Mouse (Mus musculus) heart, embryonic 10.5 days (tissue): Measurements from ENCODE around the gene Rab11fip4. TPM values are rescaled to one million over a fixed set of nuclear protein-coding genes. Genes with fewer than 3 reads are reported as not detected.
A peak's percentile ranks its signal among the peaks of the same experiment; 100 is the strongest.

Experiments used
- DNase-seq: peaks from one replicate; pipeline ENCODE4 v3.0.0-alpha.2; 2017; ENCODE audit warnings: low spot score
- H3K27ac ChIP-seq: fragments of 300-500 bp; sonication (generic); 2 replicates; pipeline ENCODE4 v1.5.1; 2016; ENCODE audit warnings: mild to moderate bottlenecking
- H3K27me3 ChIP-seq: fragments of 300-500 bp; sonication (generic); 2 replicates; pipeline ENCODE4 v1.6.1; 2016; ENCODE audit warnings: mild to moderate bottlenecking; ENCODE audit not compliant: poor library complexity, insufficient read depth, severe bottlenecking
- H3K36me3 ChIP-seq: fragments of 300-500 bp; sonication (generic); 2 replicates; pipeline ENCODE4 v1.6.1; 2016; ENCODE audit warnings: mild to moderate bottlenecking, moderate library complexity
- H3K4me1 ChIP-seq: fragments of 300-500 bp; sonication (generic); 2 replicates; pipeline ENCODE4 v1.6.1; 2016; ENCODE audit warnings: mild to moderate bottlenecking
- H3K4me3 ChIP-seq: fragments of 300-500 bp; sonication (generic); 2 replicates; pipeline ENCODE4 v1.5.1; 2016; ENCODE audit warnings: mild to moderate bottlenecking, moderate library complexity
- H3K9me3 ChIP-seq: fragments of 300-500 bp; sonication (generic); 2 replicates; pipeline ENCODE4 v1.6.1; 2016; ENCODE audit warnings: mild to moderate bottlenecking, moderate library complexity
- WGBS: fragments of 180-500 bp; shearing (Covaris S2); methylation state at CpG from one replicate; pipeline ENCODE4 v1.1.7; 2016; 5-methylcytosine and 5-hydroxymethylcytosine counted together
- polyA plus RNA-seq: library from polyadenylated mRNA; unstranded; fragments of >200 nt; fragmentation: Nextera tagmentation; extraction: Ambion mirVana; gene quantifications from 2 replicates; pipeline ENCODE4 v1.2.1, GENCODE M21; 2016

The Rab11fip4 gene
- polyA plus RNA-seq, 1 experiment from 2014 or later, result 3.5 TPM

- peaks cover 43% of the 10 kb centered on the region for H3K4me1 ChIP-seq
- no peak overlapping the region for H3K27ac ChIP-seq
- no peaks in the 10 kb centered on the region for H3K36me3 ChIP-seq
- whole genome bisulfite sequencing, result 60% methylated on average over 8 of the region's 8 CpGs
- DNase-seq, result no peak
- no peaks in the 10 kb centered on the region for H3K9me3 ChIP-seq
- H3K27me3 ChIP-seq, result peaks cover 68% of the 10 kb centered on the region
- H3K4me3 ChIP-seq, result no peak overlapping the region
These were observed 56.1 kb downstream of the Rab11fip4 start for GRCm38 (mm10) chr11:79647071-79647501.

- Histone ChIP-seq H3K4me1 (peaks cover 42% of the 10 kb centered on the region), H3K27me3 (peaks cover 68% of the 10 kb centered on the region), H3K4me3 (no peak overlapping the region), H3K9me3 (no peaks in the 10 kb centered on the region), H3K36me3 (no peaks in the 10 kb centered on the region), H3K27ac (peak overlapping the region; percentile 62)
- WGBS, result 45% methylated on average over 5 of the region's 5 CpGs
- no peak for DNase-seq
These were observed 59.4 kb downstream of the Rab11fip4 start for GRCm38 (mm10) chr11:79650359-79650835.

GRCm38 (mm10) chr11:79652257-79652656 is 61.2 kb downstream of the Rab11fip4 start:
- Histone ChIP-seq H3K4me3 (no peak overlapping the region), H3K27me3 (peaks cover 50% of the 10 kb centered on the region), H3K36me3 (no peaks in the 10 kb centered on the region), H3K4me1 (peaks cover 30% of the 10 kb centered on the region), H3K9me3 (no peaks in the 10 kb centered on the region), H3K27ac (no peak overlapping the region)
- 71% methylated on average over 9 of the region's 9 CpGs for WGBS
- no peak for DNase-seq

- 83% methylated on average over 20 of the region's 20 CpGs for WGBS
- Histone ChIP-seq H3K27ac (no peak overlapping the region), H3K4me1 (peaks cover 24% of the 10 kb centered on the region; the same call in 1 of the 2 replicates), H3K9me3 (no peaks in the 10 kb centered on the region), H3K27me3 (peaks cover 42% of the 10 kb centered on the region), H3K4me3 (no peak overlapping the region), H3K36me3 (no peaks in the 10 kb centered on the region)
- no peak for DNase-seq
These were observed 62.0 kb downstream of the Rab11fip4 start for GRCm38 (mm10) chr11:79652921-79653575.

GRCm38 (mm10) chr11:79654407-79654831 is 63.4 kb downstream of the Rab11fip4 start:
- H3K27ac ChIP-seq, result no peak overlapping the region
- no peaks in the 10 kb centered on the region for H3K9me3 ChIP-seq
- DNase-seq, result no peak
- H3K27me3 ChIP-seq, result peaks cover 43% of the 10 kb centered on the region
- H3K4me1 ChIP-seq, result peaks cover 19% of the 10 kb centered on the region; the same call in 1 of the 2 replicates
- no peaks in the 10 kb centered on the region for H3K36me3 ChIP-seq
- H3K4me3 ChIP-seq, result no peak overlapping the region
- 72% methylated on average over 4 of the region's 4 CpGs for WGBS

- H3K9me3 ChIP-seq, result no peaks in the 10 kb centered on the region
- 89% methylated on average over 7 of the region's 7 CpGs for WGBS
- peaks cover 44% of the 10 kb centered on the region for H3K27me3 ChIP-seq
- no peak for DNase-seq
- no peak overlapping the region for H3K27ac ChIP-seq
- no peak overlapping the region for H3K4me3 ChIP-seq
- H3K4me1 ChIP-seq, result peaks cover 17% of the 10 kb centered on the region
- no peaks in the 10 kb centered on the region for H3K36me3 ChIP-seq
These were observed 64.6 kb downstream of the Rab11fip4 start for GRCm38 (mm10) chr11:79655592-79655991.

GRCm38 (mm10) chr11:79656491-79656890 is 65.5 kb downstream of the Rab11fip4 start:
- no peak overlapping the region for H3K4me3 ChIP-seq
- H3K27me3 ChIP-seq, result peaks cover 45% of the 10 kb centered on the region
- H3K27ac ChIP-seq, result no peak overlapping the region
- H3K36me3 ChIP-seq, result no peaks in the 10 kb centered on the region
- H3K9me3 ChIP-seq, result no peaks in the 10 kb centered on the region
- 86% methylated on average over 1 of the region's 1 CpGs for WGBS
- no peak for DNase-seq
- peaks cover 25% of the 10 kb centered on the region for H3K4me1 ChIP-seq

- Histone ChIP-seq H3K4me1 (peaks cover 30% of the 10 kb centered on the region), H3K36me3 (no peaks in the 10 kb centered on the region), H3K27ac (no peak overlapping the region), H3K4me3 (no peak overlapping the region), H3K9me3 (no peaks in the 10 kb centered on the region), H3K27me3 (peaks cover 46% of the 10 kb centered on the region)
- 73% methylated on average over 5 of the region's 5 CpGs for WGBS
- DNase-seq, result no peak
These were observed 66.0 kb downstream of the Rab11fip4 start for GRCm38 (mm10) chr11:79657053-79657452.

- no peak for DNase-seq
- peaks cover 47% of the 10 kb centered on the region for H3K27me3 ChIP-seq
These were observed 67.3 kb downstream of the Rab11fip4 start for GRCm38 (mm10) chr11:79658205-79658825.

GRCm38 (mm10) chr11:79660361-79661205 is 69.6 kb downstream of the Rab11fip4 start:
- H3K27ac ChIP-seq, result peak overlapping the region; percentile 82
- H3K27me3 ChIP-seq, result peaks cover 50% of the 10 kb centered on the region
- H3K4me1 ChIP-seq, result peaks cover 29% of the 10 kb centered on the region
- WGBS, result 1% methylated on average over 63 of the region's 69 CpGs
- H3K9me3 ChIP-seq, result no peaks in the 10 kb centered on the region
- H3K36me3 ChIP-seq, result no peaks in the 10 kb centered on the region
- peak; percentile 92 for DNase-seq
- H3K4me3 ChIP-seq, result peak overlapping the region; percentile 67

More at GRCm38 (mm10) chr11:79658205-79658825, 67.3 kb downstream of the Rab11fip4 start:
- H3K27ac ChIP-seq, result no peak overlapping the region
- H3K36me3 ChIP-seq, result no peaks in the 10 kb centered on the region
- peaks cover 30% of the 10 kb centered on the region for H3K4me1 ChIP-seq
- no peak overlapping the region for H3K4me3 ChIP-seq
- H3K9me3 ChIP-seq, result no peaks in the 10 kb centered on the region
- 85% methylated on average over 10 of the region's 10 CpGs for WGBS

- 58% methylated on average over 6 of the region's 6 CpGs for WGBS
These were observed 71.0 kb downstream of the Rab11fip4 start for GRCm38 (mm10) chr11:79661877-79662545.

GRCm38 (mm10) chr11:79663158-79663557 is 72.1 kb downstream of the Rab11fip4 start:
- no peak for DNase-seq
- WGBS, result 86% methylated on average over 9 of the region's 9 CpGs
- H3K4me1 ChIP-seq, result peaks cover 34% of the 10 kb centered on the region
- H3K27me3 ChIP-seq, result peaks cover 52% of the 10 kb centered on the region
- no peaks in the 10 kb centered on the region for H3K36me3 ChIP-seq
- no peak overlapping the region for H3K4me3 ChIP-seq
- H3K9me3 ChIP-seq, result no peaks in the 10 kb centered on the region
- H3K27ac ChIP-seq, result no peak overlapping the region

More at GRCm38 (mm10) chr11:79661877-79662545, 71.0 kb downstream of the Rab11fip4 start:
- Histone ChIP-seq H3K36me3 (no peaks in the 10 kb centered on the region), H3K4me3 (peak overlapping the region; percentile 67; the same call in 1 of the 2 replicates), H3K4me1 (peaks cover 34% of the 10 kb centered on the region), H3K27me3 (peaks cover 50% of the 10 kb centered on the region), H3K9me3 (no peaks in the 10 kb centered on the region), H3K27ac (no peak overlapping the region)
- DNase-seq, result no peak
